In genomic region chr9:54829760-54830159, GRCm38 (mm10) we compare ENCODE assay signal across 10 mouse cellular contexts. TPM values are rescaled to one million over a fixed set of nuclear protein-coding genes. Genes with fewer than 3 reads are reported as not detected.
DNase-seq lines count a peak whose midpoint lies in the region; ATAC-seq and TF ChIP-seq lines count a peak whose summit lies in the region.
"Had no signal": no experiment of that assay in that cellular context is flagged by ENCODE, and none has a peak within 500 bp of the region (broad histone marks: within the 10 kb centered on the region; RNA-seq: fewer than 3 reads in every experiment).

No protein-coding gene starts in this region.

- no peak overlapping the region for H3K27ac ChIP-seq in forebrain, embryonic 14.5 days (ENCODE audit: low read depth, low read length)
- no peak overlapping the region for H3K27ac ChIP-seq in forebrain, embryonic 15.5 days (replicated peaks)
- no peak overlapping the region for H3K27ac ChIP-seq in lung, postnatal 0 days (ENCODE audit: low read length)
- H3K27ac ChIP-seq: neural tube, embryonic 13.5 days had no signal

- TF ChIP-seq EP300 in lung, postnatal 0 days (IDR thresholded peaks at IDR 0.05), result no peak

- WGBS in forebrain, embryonic 14.5 days, result 39% methylated on average over 2 of the region's 2 CpGs
- WGBS in forebrain, embryonic 15.5 days, result 40% methylated on average over 2 of the region's 2 CpGs
- 36% methylated on average over 2 of the region's 2 CpGs for WGBS in lung, postnatal 0 days

- H3K9ac ChIP-seq in forebrain, embryonic 14.5 days (ENCODE audit: low read length), result no peak overlapping the region
- H3K9ac ChIP-seq in forebrain, embryonic 15.5 days (replicated peaks), result no peak overlapping the region
- H3K9ac ChIP-seq in lung, postnatal 0 days (replicated peaks; ENCODE audit: low read depth), result no peak overlapping the region
- H3K9ac ChIP-seq: neural tube, embryonic 13.5 days had no signal

- H3K36me3 ChIP-seq in forebrain, embryonic 14.5 days (ENCODE audit: control insufficient read depth, insufficient read depth, low read length), result no peaks in the 10 kb centered on the region
- no peaks in the 10 kb centered on the region for H3K36me3 ChIP-seq in forebrain, embryonic 15.5 days
- no peaks in the 10 kb centered on the region for H3K36me3 ChIP-seq in lung, postnatal 0 days (ENCODE audit: insufficient read depth, low read length)
- H3K36me3 ChIP-seq: neural tube, embryonic 13.5 days had no signal

- no peak overlapping the region for H3K4me2 ChIP-seq in forebrain, embryonic 14.5 days (ENCODE audit: low read length)
- H3K4me2 ChIP-seq in forebrain, embryonic 15.5 days (replicated peaks), result no peak overlapping the region
- no peak overlapping the region for H3K4me2 ChIP-seq in lung, postnatal 0 days (replicated peaks; ENCODE audit: low read depth, low read length)
- H3K4me2 ChIP-seq: neural tube, embryonic 13.5 days had no signal

- H3K4me3 ChIP-seq in forebrain, embryonic 14.5 days (ENCODE audit: low read depth, low read length), result no peak overlapping the region
- no peak overlapping the region for H3K4me3 ChIP-seq in forebrain, embryonic 15.5 days
- H3K4me3 ChIP-seq in lung, postnatal 0 days (ENCODE audit: low read depth, low read length), result no peak overlapping the region
- H3K4me3 ChIP-seq: neural tube, embryonic 13.5 days had no signal

- TF ChIP-seq CTCF in lung, postnatal 0 days (IDR thresholded peaks at IDR 0.05), result peak; percentile 42

- H3K9me3 ChIP-seq in forebrain, embryonic 14.5 days (replicated peaks; ENCODE audit: control insufficient read depth, low read length), result no peaks in the 10 kb centered on the region
- no peaks in the 10 kb centered on the region for H3K9me3 ChIP-seq in forebrain, embryonic 15.5 days
- H3K9me3 ChIP-seq in lung, postnatal 0 days (ENCODE audit: low read length), result no peaks in the 10 kb centered on the region
- H3K9me3 ChIP-seq: neural tube, embryonic 13.5 days had no signal

- no peaks in the 10 kb centered on the region for H3K4me1 ChIP-seq in forebrain, embryonic 14.5 days (ENCODE audit: control insufficient read depth, insufficient read depth, low read length)
- no peaks in the 10 kb centered on the region for H3K4me1 ChIP-seq in forebrain, embryonic 15.5 days
- no peaks in the 10 kb centered on the region for H3K4me1 ChIP-seq in lung, postnatal 0 days (ENCODE audit: insufficient read depth, low read depth, low read length)
- H3K4me1 ChIP-seq: neural tube, embryonic 13.5 days had no signal

- ATAC-seq in forebrain, embryonic 14.5 days, result no peak
- ATAC-seq in forebrain, embryonic 15.5 days (replicated peaks), result no peak
- no peak for ATAC-seq in lung, postnatal 0 days

- peak; percentile 18 for DNase-seq in forebrain, embryonic 14.5 days (ENCODE audit: low spot score)
- DNase-seq in lung, postnatal 0 days (ENCODE audit: low spot score), result no peak
- DNase-seq in lung, postnatal 14 days, result no peak
- peak; percentile 12 for DNase-seq in c-Kit-positive CD71-negative TER-119-negative erythroid progenitor cells, embryonic 14.5 days (ENCODE audit: low read depth)
- DNase-seq in naive thymus-derived CD4-positive, alpha-beta T cell, adult 2 months (ENCODE audit: low read depth), result peak; percentile 12
- no peak for DNase-seq in Muller cell, postnatal 12 days (ENCODE audit: inconsistent ontology term)
- no peak for DNase-seq in kidney, adult 11 months
- DNase-seq: lung, adult 2 months had no signal

- H3K27me3 ChIP-seq in forebrain, embryonic 14.5 days (replicated peaks; ENCODE audit: control insufficient read depth, insufficient read depth, low read length), result no peaks in the 10 kb centered on the region
- H3K27me3 ChIP-seq in forebrain, embryonic 15.5 days, result no peaks in the 10 kb centered on the region
- H3K27me3 ChIP-seq in lung, postnatal 0 days (replicated peaks; ENCODE audit: insufficient read depth, low read length), result no peaks in the 10 kb centered on the region
- H3K27me3 ChIP-seq: neural tube, embryonic 13.5 days had no signal

RNA-seq across cellular contexts. Expression of gene Ireb2, which starts 33.8 kb away (rescaled TPM):
- 51.6 and 62.2 TPM in 2 replicates for polyA plus RNA-seq in forebrain, embryonic 14.5 days (2014; fragmentation: Nextera tagmentation; extraction: Ambion mirVana)
- 48.6 and 51.2 TPM in 2 replicates for polyA plus RNA-seq in forebrain, embryonic 15.5 days (2015; fragmentation: Nextera tagmentation; extraction: Ambion mirVana)
- 13.6 and 16.6 TPM in 2 replicates for polyA plus RNA-seq in lung, postnatal 0 days (2015; fragmentation: Nextera tagmentation; extraction: Ambion mirVana)

Comparison
In these comparisons a context has a peak if more than half of its experiments do, and no peak if none do; other contexts are left out.
1. DNase-seq: peak in forebrain, embryonic 14.5 days (single experiment), c-Kit-positive CD71-negative TER-119-negative erythroid progenitor cells, embryonic 14.5 days (single experiment) and naive thymus-derived CD4-positive, alpha-beta T cell, adult 2 months (single experiment); none in lung, postnatal 0 days (single experiment), lung, postnatal 14 days (single experiment), Muller cell, postnatal 12 days (single experiment) and kidney, adult 11 months (single experiment).